Mouse (Mus musculus) myocyte (in vitro differentiated cells): ENCODE data around the gene Ndufaf2.

ENCODE experiments used
- CEBPB ChIP-seq: IDR thresholded peaks from 2 replicates; pipeline ENCODE4 v1.6.1; 2011; ENCODE audit warnings: mild to moderate bottlenecking, moderate library complexity; ENCODE audit not compliant: poor library complexity, insufficient read depth, severe bottlenecking
- E2F4 ChIP-seq: IDR thresholded peaks from one replicate; pipeline ENCODE4 v1.6.1; 2011; ENCODE audit warnings: mild to moderate bottlenecking, control low read depth, moderate library complexity; ENCODE audit not compliant: insufficient read depth
- MAX ChIP-seq: IDR thresholded peaks from one replicate; pipeline ENCODE4 v1.6.1; 2011; ENCODE audit warnings: low read depth, mild to moderate bottlenecking, control low read depth
- MYOD1 ChIP-seq, 3 experiments: IDR thresholded peaks; one replicate each; pipeline ENCODE4 v1.6.1; 2011; ENCODE audit warnings: control low read depth in 2 of 3, low read depth in 2 of 3, mild to moderate bottlenecking in 2 of 3, moderate library complexity in 1 of 3; ENCODE audit not compliant: insufficient read length in 2 of 3, control insufficient read depth in 1 of 3
- MYOG ChIP-seq, 3 experiments: IDR thresholded peaks; one replicate each; pipeline ENCODE4 v1.6.1; 2011; ENCODE audit warnings: control low read depth in 2 of 3, low read depth in 2 of 3, mild to moderate bottlenecking in 2 of 3; ENCODE audit not compliant: insufficient read length in 2 of 3, control insufficient read depth in 1 of 3, insufficient read depth in 1 of 3
- POLR2A ChIP-seq: IDR thresholded peaks from one replicate; pipeline ENCODE4 v1.6.1; 2011; ENCODE audit warnings: low read depth, mild to moderate bottlenecking, control low read depth, moderate library complexity; ENCODE audit not compliant: insufficient read length
- POLR2AphosphoS2 ChIP-seq: IDR thresholded peaks from one replicate; pipeline ENCODE4 v1.6.1; 2011; ENCODE audit warnings: low read depth, control low read depth; ENCODE audit not compliant: insufficient read length
- REST ChIP-seq: IDR thresholded peaks from one replicate; pipeline ENCODE4 v1.6.1; 2011; ENCODE audit warnings: mild to moderate bottlenecking, control low read depth, moderate library complexity; ENCODE audit not compliant: insufficient read depth, insufficient read length
- SRF ChIP-seq: IDR thresholded peaks from one replicate; pipeline ENCODE4 v1.6.1; 2011; ENCODE audit warnings: low read depth; ENCODE audit not compliant: control insufficient read depth, insufficient read length
- TCF12 ChIP-seq: IDR thresholded peaks from one replicate; pipeline ENCODE4 v1.6.1; 2011; ENCODE audit warnings: mild to moderate bottlenecking, control low read depth; ENCODE audit not compliant: poor library complexity, insufficient read depth, severe bottlenecking
- TCF3 ChIP-seq: IDR thresholded peaks from one replicate; pipeline ENCODE4 v1.6.1; 2011; ENCODE audit warnings: low read depth, control low read depth; ENCODE audit not compliant: insufficient read length
- USF1 ChIP-seq: IDR thresholded peaks from one replicate; pipeline ENCODE4 v1.6.1; 2011; ENCODE audit warnings: low read depth, mild to moderate bottlenecking, control low read depth, moderate library complexity

- TF ChIP-seq POLR2A = no peak
- TF ChIP-seq MYOG (IDR thresholded peaks at IDR 0.05; ENCODE audit: control insufficient read depth in 1 of 3, insufficient read depth in 1 of 3, insufficient read length in 2 of 3, low read depth in 2 of 3) = no peak
- TF ChIP-seq MYOD1 (IDR thresholded peaks at IDR 0.05; ENCODE audit: control insufficient read depth in 1 of 3, insufficient read length in 2 of 3, low read depth in 2 of 3) = no peak
- TF ChIP-seq USF1 = no peak
- no peak for TF ChIP-seq MAX
- no peak for TF ChIP-seq SRF
- no peak for TF ChIP-seq TCF12
- TF ChIP-seq POLR2AphosphoS2 = no peak
- no peak for TF ChIP-seq TCF3
- TF ChIP-seq E2F4 = no peak
- TF ChIP-seq REST = no peak
- TF ChIP-seq CEBPB = no peak
Measured at GRCm38 (mm10) chr13:108129070-108129469, 29.4 kb downstream of the Ndufaf2 start.
